Mouse (Mus musculus): ENCODE measurements around the gene Mrpl27.

GRCm38 (mm10) chr11:94644461-94645219 lies 8.9 kb upstream of the Mrpl27 start:
- TF ChIP-seq GATA1 (IDR thresholded peaks at IDR 0.05; ENCODE audit: low read length) (no peak), TAL1 (IDR thresholded peaks at IDR 0.05; ENCODE audit: low read length) (no peak)

Measured in erythroblast, embryonic 14.5 days (primary cell).